Mouse (Mus musculus): ENCODE measurements around the gene Trir. TPM values are rescaled to one million over a fixed set of nuclear protein-coding genes. Genes with fewer than 3 reads are reported as not detected.

Trir gene
- polyA plus RNA-seq (2021; fragmentation: Nextera tagmentation) = 71.1 and 83.3 TPM in 2 replicates
- long read RNA-seq, experiment 1, transcript Trir-201 (3 exons, 902 nt) = major isoform, 61 of 75 reads
- long read RNA-seq, experiment 1, partial matches to known transcripts = 3 of 75 reads
- long read RNA-seq, experiment 1, other reads (novel, unspliced or antisense) = 11 of 75 reads
- long read RNA-seq, experiment 2, transcript Trir-201 (3 exons, 902 nt) = major isoform, 34 of 45 reads
- long read RNA-seq, experiment 2, partial matches to known transcripts = 3 of 45 reads
- long read RNA-seq, experiment 2, other reads (novel, unspliced or antisense) = 8 of 45 reads

GRCm38 (mm10) chr8:85026670-85027515 is at the start of gene Trir:
TSS of gene Trir (plus strand) at chr8:85026823.

GRCm38 (mm10) chr8:84978248-84978940 is 48.2 kb upstream of the Trir start, which contains the start of gene Junb:
TSS of gene Junb (minus strand) at chr8:84978718.

GRCm38 (mm10) chr8:84990349-84990748 is 36.3 kb upstream of the Trir start, which contains the start of gene Hook2:
TSS of gene Hook2 (plus strand) at chr8:84990603.

GRCm38 (mm10) chr8:85014431-85014830 is 12.2 kb upstream of the Trir start, which contains the start of gene Best2:
TSS of gene Best2 (minus strand) at chr8:85014531.

GRCm38 (mm10) chr8:85025098-85025932 is 1.3 kb upstream of the Trir start, which contains the start of gene Asna1:
TSS of gene Asna1 (minus strand) at chr8:85025281.

GRCm38 (mm10) chr8:85036718-85037365 is 10.2 kb downstream of the Trir start, which contains the start of gene Tnpo2:
TSS of gene Tnpo2 (plus strand) at chr8:85036915.

GRCm38 (mm10) chr8:85059879-85060616 is 33.4 kb downstream of the Trir start, which contains the start of gene Fbxw9:
TSS of gene Fbxw9 (plus strand) at chr8:85060055.

GRCm38 (mm10) chr8:85067982-85068381 is 41.4 kb downstream of the Trir start, which contains the start of gene Gm5741:
TSS of gene Gm5741 (minus strand) at chr8:85067982.

GRCm38 (mm10) chr8:85071514-85072281 is 45.1 kb downstream of the Trir start, which contains the start of gene Dhps:
TSS of gene Dhps (plus strand) at chr8:85071757.

Small RNA genes lying within 50 kb of the gene (microRNA-seq; reads per million reads assigned to microRNA genes)
- gene Mir7070 = 2.1 reads per million, percentile 3 among the genes with 10 or more reads in this experiment

Other genes with a start within 250 kb of the Trir start
- gene Nfix, start 226.5 kb upstream of the Trir start, polyA plus RNA-seq (2021; fragmentation: Nextera tagmentation) = 211 and 265 TPM in 2 replicates
- gene Dand5, start 204.0 kb upstream of the Trir start, polyA plus RNA-seq (2021; fragmentation: Nextera tagmentation) = 14.6 and 16.6 TPM in 2 replicates
- gene Gadd45gip1, start 195.3 kb upstream of the Trir start, polyA plus RNA-seq (2021; fragmentation: Nextera tagmentation) = 36.3 and 37.5 TPM in 2 replicates
- 132 and 159 TPM in 2 replicates for gene Rad23a, start 186.2 kb upstream of the Trir start, polyA plus RNA-seq (2021; fragmentation: Nextera tagmentation)
- gene Calr, start 179.9 kb upstream of the Trir start, polyA plus RNA-seq (2021; fragmentation: Nextera tagmentation) = 92.3 and 126 TPM in 2 replicates
- 21.3 and 22.2 TPM in 2 replicates for gene Farsa, start 169.8 kb upstream of the Trir start, polyA plus RNA-seq (2021; fragmentation: Nextera tagmentation)
- gene Syce2, start 154.7 kb upstream of the Trir start, polyA plus RNA-seq (2021; fragmentation: Nextera tagmentation) = 18.5 and 21.1 TPM in 2 replicates
- gene Gcdh, start 132.9 kb upstream of the Trir start, polyA plus RNA-seq (2021; fragmentation: Nextera tagmentation) = 22.7 and 24.2 TPM in 2 replicates
- gene Klf1, start 124.9 kb upstream of the Trir start, polyA plus RNA-seq (2021; fragmentation: Nextera tagmentation) = 0.15 and 0.30 TPM in 2 replicates
- 4.5 and 6.6 TPM in 2 replicates for gene Dnase2a, start 118.3 kb upstream of the Trir start, polyA plus RNA-seq (2021; fragmentation: Nextera tagmentation)
- 11.2 and 18.3 TPM in 2 replicates for gene Mast1, start 89.5 kb upstream of the Trir start, polyA plus RNA-seq (2021; fragmentation: Nextera tagmentation)
- gene Rtbdn, start 79.8 kb upstream of the Trir start, polyA plus RNA-seq (2021; fragmentation: Nextera tagmentation) = 0.15 TPM in 1 of 2 replicates, not detected in the other
- not detected in 2 replicates for gene Gm49661, start 57.4 kb upstream of the Trir start, polyA plus RNA-seq (2021; fragmentation: Nextera tagmentation)
- 688 and 751 TPM in 2 replicates for gene Prdx2, start 57.2 kb upstream of the Trir start, polyA plus RNA-seq (2021; fragmentation: Nextera tagmentation)
- 45.5 and 52.3 TPM in 2 replicates for gene Rnaseh2a, start 57.1 kb upstream of the Trir start, polyA plus RNA-seq (2021; fragmentation: Nextera tagmentation)
- gene Junb, start 48.1 kb upstream of the Trir start, polyA plus RNA-seq (2021; fragmentation: Nextera tagmentation) = 142 and 144 TPM in 2 replicates
- 5.0 and 6.2 TPM in 2 replicates for gene Hook2, start 36.2 kb upstream of the Trir start, polyA plus RNA-seq (2021; fragmentation: Nextera tagmentation)
- gene Best2, start 12.3 kb upstream of the Trir start, polyA plus RNA-seq (2021; fragmentation: Nextera tagmentation) = 0.09 TPM in 1 of 2 replicates, not detected in the other
- gene Asna1, start 1.5 kb upstream of the Trir start, polyA plus RNA-seq (2021; fragmentation: Nextera tagmentation) = 31.7 and 41.1 TPM in 2 replicates
- 24.3 and 26.5 TPM in 2 replicates for gene Tnpo2, start 10.1 kb downstream of the Trir start, polyA plus RNA-seq (2021; fragmentation: Nextera tagmentation)
- 13.4 and 14.1 TPM in 2 replicates for gene Fbxw9, start 33.2 kb downstream of the Trir start, polyA plus RNA-seq (2021; fragmentation: Nextera tagmentation)
- not detected in 2 replicates for gene Gm5741, start 41.2 kb downstream of the Trir start, polyA plus RNA-seq (2021; fragmentation: Nextera tagmentation)
- gene Dhps, start 44.9 kb downstream of the Trir start, polyA plus RNA-seq (2021; fragmentation: Nextera tagmentation) = 63.7 and 73.4 TPM in 2 replicates
- gene Wdr83os, start 53.9 kb downstream of the Trir start, polyA plus RNA-seq (2021; fragmentation: Nextera tagmentation) = 140 and 142 TPM in 2 replicates
- gene Wdr83, start 54.5 kb downstream of the Trir start, polyA plus RNA-seq (2021; fragmentation: Nextera tagmentation) = 35.6 and 36.8 TPM in 2 replicates
- gene Man2b1, start 56.4 kb downstream of the Trir start, polyA plus RNA-seq (2021; fragmentation: Nextera tagmentation) = 20.7 and 26.6 TPM in 2 replicates
- gene Zfp791, start 96.3 kb downstream of the Trir start, polyA plus RNA-seq (2021; fragmentation: Nextera tagmentation) = 1.4 and 1.6 TPM in 2 replicates
- gene Cks1brt, start 125.1 kb downstream of the Trir start, polyA plus RNA-seq (2021; fragmentation: Nextera tagmentation) = not detected in 2 replicates
- not detected in 2 replicates for gene Olfr371, start 199.2 kb downstream of the Trir start, polyA plus RNA-seq (2021; fragmentation: Nextera tagmentation)